Mouse (Mus musculus) intestine, embryonic 14.5 days (tissue): ENCODE data around the gene Selenos. TPM values are rescaled to one million over a fixed set of nuclear protein-coding genes. Genes with fewer than 3 reads are reported as not detected.

Experiments used
- polyA plus RNA-seq: library from polyadenylated mRNA; unstranded; fragments of >200 nt; fragmentation: Nextera tagmentation; extraction: Ambion mirVana; gene quantifications from 2 replicates; pipeline ENCODE4 v1.2.1, GENCODE M21; 2014

The Selenos gene
- polyA plus RNA-seq, 1 experiment from 2014 or later = 97.5 TPM

Other genes with a start within 250 kb of the Selenos start
- gene Pcsk6, start 217.9 kb upstream of the Selenos start, polyA plus RNA-seq = 3.4 and 3.5 TPM in 2 replicates
- gene Gm45213, start 36.0 kb upstream of the Selenos start, polyA plus RNA-seq = not detected in 2 replicates
- gene Snrpa1, start 20.6 kb upstream of the Selenos start, polyA plus RNA-seq = 178 and 191 TPM in 2 replicates
- gene Chsy1, start 29.9 kb downstream of the Selenos start, polyA plus RNA-seq = 18.9 and 21.4 TPM in 2 replicates